Mouse (Mus musculus): ENCODE data around the gene Arid5b. TPM values are rescaled to one million over a fixed set of nuclear protein-coding genes. Genes with fewer than 3 reads are reported as not detected.

Arid5b gene
- polyA plus RNA-seq, 1 experiment from 2014 or later = 20.3 TPM

DNA sequence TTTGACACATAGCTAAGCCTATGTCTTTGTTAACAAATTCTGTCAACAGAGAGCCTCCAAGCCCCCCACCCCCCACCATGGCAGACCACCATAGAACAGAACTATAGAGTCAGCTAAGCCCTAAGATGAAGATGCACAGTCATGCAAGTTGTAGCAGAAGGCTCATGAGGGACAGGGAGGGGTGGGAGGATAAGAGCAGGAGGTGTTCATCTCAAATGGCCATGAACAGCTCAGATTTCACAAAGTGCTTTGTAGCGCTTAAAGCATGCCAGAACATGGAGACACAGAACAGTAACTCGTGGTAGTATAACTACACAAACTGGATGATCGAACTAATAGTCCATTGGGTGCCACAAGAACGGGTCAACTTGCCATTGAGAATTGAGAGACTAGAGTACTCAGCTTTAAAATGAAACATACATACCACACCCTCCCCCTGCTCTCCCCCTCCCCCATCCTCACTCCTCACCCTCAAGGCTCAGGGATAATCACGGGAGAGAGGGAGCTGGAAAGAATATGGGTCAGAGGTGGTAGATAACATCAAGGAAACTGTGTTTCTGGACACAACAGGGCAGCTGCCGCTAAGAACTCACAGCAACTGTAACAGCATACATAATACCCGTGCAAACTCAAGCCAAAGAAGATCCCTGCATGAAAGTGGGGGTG lies 25.0 kb downstream of the Arid5b start:
- peaks cover 87% of the 10 kb centered on the region for H3K79me2 ChIP-seq (ENCODE audit: inconsistent target)
- H3K4me3 ChIP-seq (ENCODE audit: inconsistent target) = no peak overlapping the region
- 88% methylated on average over 6 of the region's 7 CpGs for WGBS (ENCODE audit: missing documents)
- H3K27ac ChIP-seq = no peak overlapping the region
- no peaks in the 10 kb centered on the region for H3K36me3 ChIP-seq (ENCODE audit: inconsistent target)

DNA sequence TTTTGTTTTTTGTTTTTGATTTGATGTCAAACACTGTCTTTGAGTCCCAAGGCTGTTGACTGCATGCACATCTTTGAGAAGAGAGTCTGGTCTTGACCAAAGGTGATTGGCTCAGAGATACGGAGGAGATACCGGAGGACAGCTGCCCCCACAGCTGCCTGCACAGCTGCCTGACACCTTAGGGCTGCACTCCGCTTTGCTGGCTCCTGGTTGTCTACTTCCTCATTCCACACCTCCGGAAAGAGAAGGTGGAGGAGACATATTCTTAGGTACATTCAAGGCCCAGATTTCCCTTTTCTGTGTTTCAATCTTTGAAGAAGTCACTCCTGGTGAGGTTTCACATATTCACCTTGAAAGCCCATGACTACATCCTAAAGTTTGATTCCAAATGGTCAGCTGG lies 25.9 kb downstream of the Arid5b start:
- Histone ChIP-seq H3K79me2 (ENCODE audit: inconsistent target) (peaks cover 87% of the 10 kb centered on the region), H3K4me3 (ENCODE audit: inconsistent target) (no peak overlapping the region), H3K27ac (no peak overlapping the region), H3K36me3 (ENCODE audit: inconsistent target) (no peaks in the 10 kb centered on the region)
- 48% methylated on average over 3 of the region's 4 CpGs for WGBS (ENCODE audit: missing documents)

DNA sequence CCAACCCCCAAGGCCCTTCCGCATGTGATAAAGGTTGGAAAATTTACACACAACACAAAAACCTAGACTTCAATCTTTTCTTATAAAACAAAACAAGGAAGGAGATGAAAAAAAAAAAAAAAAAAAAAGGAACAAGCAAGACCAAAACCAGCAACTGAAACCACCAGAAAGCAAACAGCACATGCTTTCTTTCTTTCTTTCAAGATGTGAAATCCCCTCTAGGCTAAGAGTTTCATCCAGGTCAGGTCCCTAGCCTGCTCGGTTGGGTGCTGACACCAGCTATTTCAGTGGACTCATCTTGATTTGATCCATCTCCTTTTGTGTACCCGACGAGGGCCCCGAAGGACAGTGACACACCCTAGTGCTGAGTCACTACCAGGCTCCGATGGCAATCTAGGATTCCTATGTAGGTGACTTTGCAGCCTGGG lies 29.2 kb downstream of the Arid5b start:
- H3K4me3 ChIP-seq (ENCODE audit: inconsistent target) = peak overlapping the region; percentile 23
- H3K79me2 ChIP-seq (ENCODE audit: inconsistent target) = peaks cover 69% of the 10 kb centered on the region
- 0% methylated on average over 6 of the region's 6 CpGs for WGBS (ENCODE audit: missing documents)
- H3K36me3 ChIP-seq (ENCODE audit: inconsistent target) = no peaks in the 10 kb centered on the region
- peak overlapping the region; percentile 88 for H3K27ac ChIP-seq

DNA sequence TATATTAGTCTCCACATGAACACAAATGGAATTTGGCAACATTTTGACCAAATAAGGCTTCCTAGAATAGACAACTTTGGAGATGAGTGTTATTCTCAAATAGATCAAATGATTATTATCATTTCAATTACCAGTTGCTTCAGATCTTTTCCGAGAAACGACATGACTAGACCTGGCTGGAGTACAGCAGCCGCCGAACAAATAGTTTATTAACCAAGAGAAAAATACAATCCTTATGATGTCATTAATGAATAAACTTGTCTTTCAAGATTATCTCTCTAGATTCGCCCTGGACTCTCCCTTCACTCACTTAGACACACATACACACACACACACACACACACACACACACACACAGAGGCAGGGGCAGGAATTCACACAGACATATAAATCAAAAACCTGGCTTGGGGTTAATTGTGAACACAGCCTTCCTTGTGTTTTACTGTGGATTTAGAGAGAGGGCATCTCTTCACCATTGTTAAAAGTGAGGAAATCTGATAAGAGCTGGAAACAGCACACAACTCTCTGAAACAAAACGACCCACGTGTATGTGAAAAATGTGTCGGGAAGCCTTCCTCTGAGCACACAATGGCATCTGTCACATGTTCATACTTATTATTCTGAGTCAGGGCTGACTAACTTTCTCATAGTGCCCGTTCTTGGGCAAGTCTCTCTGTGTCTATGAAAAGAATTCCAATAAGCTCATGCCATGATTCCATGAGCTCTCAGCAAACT lies 30.1 kb downstream of the Arid5b start:
- Histone ChIP-seq H3K27ac (peak overlapping the region; percentile 88), H3K79me2 (ENCODE audit: inconsistent target) (peaks cover 60% of the 10 kb centered on the region), H3K36me3 (ENCODE audit: inconsistent target) (no peaks in the 10 kb centered on the region), H3K4me3 (ENCODE audit: inconsistent target) (no peak overlapping the region)
- WGBS (ENCODE audit: missing documents) = 48% methylated on average over 9 of the region's 9 CpGs

DNA sequence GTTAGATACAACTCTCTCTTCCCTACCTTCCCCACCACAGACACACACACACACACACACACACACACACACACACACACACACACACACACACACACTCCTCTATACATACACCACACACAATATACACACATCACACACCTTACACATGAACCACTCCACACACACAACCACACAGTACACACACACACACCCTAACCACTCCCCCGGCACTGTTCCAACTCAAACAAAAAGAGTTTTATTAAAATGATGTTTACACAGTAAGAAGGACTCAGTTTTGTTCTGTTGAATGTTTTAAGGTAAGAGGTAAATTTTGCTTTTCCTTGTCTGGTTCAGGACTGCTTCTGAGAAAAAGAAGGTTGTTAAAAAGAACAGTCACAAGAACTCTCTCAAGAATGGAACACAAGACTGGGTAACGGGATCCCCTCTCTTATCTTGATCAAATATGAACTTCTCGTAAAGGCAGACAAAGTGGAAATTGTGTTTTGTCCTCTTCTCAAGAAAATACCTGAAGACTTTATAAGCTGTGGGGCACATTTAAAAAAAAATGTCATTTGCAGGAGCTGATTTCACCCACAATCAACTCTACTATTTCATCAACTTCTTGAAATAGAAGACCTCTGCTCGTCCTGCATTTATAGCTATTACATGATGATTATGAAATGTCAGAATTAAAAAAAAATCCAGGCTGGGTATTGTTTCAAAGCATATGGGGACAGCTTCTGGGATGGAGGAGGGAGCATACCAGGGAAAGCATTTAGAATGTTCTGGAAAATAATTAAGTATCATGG lies 30.9 kb downstream of the Arid5b start:
- peak overlapping the region; percentile 88 for H3K27ac ChIP-seq
- peaks cover 52% of the 10 kb centered on the region for H3K79me2 ChIP-seq (ENCODE audit: inconsistent target)
- H3K36me3 ChIP-seq (ENCODE audit: inconsistent target) = peaks cover 5% of the 10 kb centered on the region; the same call in 1 of the 2 replicates
- no peak overlapping the region for H3K4me3 ChIP-seq (ENCODE audit: inconsistent target)
- WGBS (ENCODE audit: missing documents) = 80% methylated on average over 4 of the region's 4 CpGs

DNA sequence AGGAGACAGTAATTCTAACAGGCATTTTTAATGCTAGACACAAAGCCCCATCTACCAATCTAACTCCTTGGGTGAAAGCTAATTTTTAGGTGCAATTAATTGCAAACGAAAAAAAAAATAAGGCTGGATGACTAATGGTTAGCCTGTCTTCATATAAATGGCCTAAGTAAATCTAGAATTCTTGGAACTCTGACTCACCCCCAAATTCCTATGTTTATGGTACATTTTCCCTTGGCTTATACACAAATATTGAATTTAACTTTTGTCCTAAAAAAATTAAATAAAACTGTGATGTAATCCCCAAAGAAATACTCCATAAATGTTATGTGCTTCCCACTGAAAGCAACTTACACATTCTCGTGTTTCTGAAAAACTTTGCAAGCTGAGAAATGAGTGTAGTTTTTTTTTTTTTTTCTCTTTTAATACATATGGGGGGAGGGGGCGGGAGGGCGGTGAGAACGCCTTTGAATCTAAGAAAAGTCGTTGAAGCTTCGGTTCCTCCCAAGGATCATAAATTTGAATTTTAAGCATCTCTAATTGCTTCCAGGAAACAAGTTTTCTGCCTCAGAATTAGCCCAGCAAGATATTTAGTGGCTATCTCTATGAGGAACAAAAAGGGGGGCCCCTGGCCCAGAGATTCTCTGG lies 31.8 kb downstream of the Arid5b start:
- H3K79me2 ChIP-seq (ENCODE audit: inconsistent target) = peaks cover 43% of the 10 kb centered on the region
- H3K36me3 ChIP-seq (ENCODE audit: inconsistent target) = peaks cover 11% of the 10 kb centered on the region; the same call in 1 of the 2 replicates
- WGBS (ENCODE audit: missing documents) = 41% methylated on average over 7 of the region's 7 CpGs
- H3K27ac ChIP-seq = 0 out of 2 replicates have a peak overlapping the region, but pooled peaks have one; percentile 1
- H3K4me3 ChIP-seq (ENCODE audit: inconsistent target) = no peak overlapping the region

DNA sequence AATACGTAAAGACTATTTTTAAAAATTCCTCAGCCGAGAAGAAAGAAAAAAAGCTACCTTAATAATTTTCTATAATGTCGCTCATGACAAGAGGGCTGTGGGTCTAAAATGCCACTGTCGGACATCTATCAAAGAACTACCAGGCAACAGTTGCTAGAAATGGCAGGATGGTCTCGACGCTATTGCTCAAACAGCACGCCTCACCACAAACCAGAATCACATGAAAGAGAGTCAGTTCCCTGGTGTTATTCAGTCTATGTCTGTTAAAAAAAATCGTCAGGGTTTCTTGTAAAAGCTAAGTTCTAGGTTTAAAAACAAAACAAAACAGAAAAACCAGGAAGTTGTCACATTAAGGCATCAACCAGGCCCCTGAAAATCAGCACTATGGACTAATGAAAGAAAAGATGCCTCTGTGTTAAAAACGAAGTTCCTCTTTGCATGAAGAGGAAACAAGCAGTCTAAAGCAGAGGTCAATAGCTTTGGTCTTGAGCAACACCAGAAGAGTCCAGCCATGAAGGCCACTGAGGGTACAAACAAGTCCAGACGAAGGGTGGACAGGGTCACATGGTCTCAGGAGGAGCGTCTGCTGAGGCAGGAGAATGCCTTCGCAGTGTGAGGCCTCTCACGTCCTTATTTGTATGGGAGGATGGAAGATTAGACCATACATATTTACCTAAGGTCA lies 37.6 kb downstream of the Arid5b start:
- H3K27ac ChIP-seq = peak overlapping the region; percentile 92
- WGBS (ENCODE audit: missing documents) = 10% methylated on average over 13 of the region's 13 CpGs
- peaks cover 36% of the 10 kb centered on the region for H3K79me2 ChIP-seq (ENCODE audit: inconsistent target)
- H3K4me3 ChIP-seq (ENCODE audit: inconsistent target) = no peak overlapping the region; the same call in 1 of the 2 replicates
- peaks cover 22% of the 10 kb centered on the region; the same call in 1 of the 2 replicates for H3K36me3 ChIP-seq (ENCODE audit: inconsistent target)

DNA sequence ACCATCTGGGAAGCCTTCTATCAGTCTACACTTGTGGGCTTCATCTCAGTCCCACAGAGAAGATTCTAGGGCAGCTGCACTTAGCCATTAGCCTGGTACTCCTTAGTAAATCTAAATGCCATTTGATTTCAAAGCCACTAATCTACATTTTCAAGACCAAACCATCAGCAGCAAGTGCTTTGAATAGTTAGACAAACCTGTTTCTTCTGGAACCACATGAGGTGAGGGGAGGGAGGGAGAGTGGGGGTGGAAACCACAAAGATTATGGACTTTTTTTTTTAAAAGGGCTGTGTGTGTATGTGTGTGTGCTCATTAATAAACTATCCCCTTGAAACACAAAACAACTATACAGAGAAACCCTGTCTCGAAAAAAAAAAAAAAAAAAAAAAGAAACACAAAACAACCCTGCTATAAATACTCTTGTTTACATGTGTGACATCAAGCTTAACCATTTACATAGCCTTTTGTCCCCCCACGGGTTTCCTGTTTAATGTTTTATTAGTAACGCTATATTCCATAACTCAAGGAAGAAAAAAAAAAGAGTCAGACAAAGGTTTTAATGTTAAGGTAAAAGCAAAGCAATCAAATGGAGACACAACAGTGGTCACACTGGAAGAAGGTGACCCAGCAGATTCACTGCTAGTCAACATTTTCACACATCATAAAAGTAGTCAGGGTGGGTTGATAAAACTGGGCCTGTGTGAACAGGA lies 38.3 kb downstream of the Arid5b start:
- no peak overlapping the region; the same call in 1 of the 2 replicates for H3K4me3 ChIP-seq (ENCODE audit: inconsistent target)
- H3K36me3 ChIP-seq (ENCODE audit: inconsistent target) = peaks cover 28% of the 10 kb centered on the region
- WGBS (ENCODE audit: missing documents) = 69% methylated on average over 2 of the region's 3 CpGs
- peak overlapping the region; percentile 92 for H3K27ac ChIP-seq
- peaks cover 43% of the 10 kb centered on the region for H3K79me2 ChIP-seq (ENCODE audit: inconsistent target)

DNA sequence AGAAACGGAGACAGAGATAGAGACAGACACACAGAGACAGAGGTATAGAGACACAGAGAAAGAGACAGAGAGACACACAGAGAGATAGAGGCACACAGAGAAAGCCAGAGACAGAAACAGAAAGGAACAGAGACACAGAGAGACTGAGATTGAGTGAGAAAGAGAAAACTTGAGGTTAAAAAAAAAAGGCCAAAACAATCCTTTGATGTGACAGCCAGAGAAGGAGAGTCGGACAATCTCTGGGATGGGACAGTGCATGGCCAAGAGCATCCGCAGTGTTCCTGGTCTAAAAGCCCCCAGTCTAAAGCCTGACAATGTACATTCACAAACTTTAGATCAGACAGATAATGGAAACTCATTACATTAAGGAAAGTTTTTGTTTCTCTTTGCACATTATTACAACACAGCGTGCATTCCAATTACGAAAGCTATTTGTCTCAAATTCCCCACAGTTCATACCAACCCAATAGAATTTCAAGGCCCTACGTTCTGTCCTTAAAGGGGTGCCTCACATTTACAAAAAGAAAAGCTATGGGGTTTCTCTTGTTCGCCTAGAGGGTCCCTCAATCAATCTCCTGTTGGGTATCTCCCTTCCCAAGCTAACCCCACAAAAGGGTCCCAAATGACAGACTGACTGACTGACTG lies 39.0 kb downstream of the Arid5b start:
- Histone ChIP-seq H3K79me2 (ENCODE audit: inconsistent target) (peaks cover 50% of the 10 kb centered on the region), H3K36me3 (ENCODE audit: inconsistent target) (peaks cover 35% of the 10 kb centered on the region), H3K4me3 (ENCODE audit: inconsistent target) (peak overlapping the region; percentile 14; the same call in 1 of the 2 replicates), H3K27ac (peak overlapping the region; percentile 92)
- WGBS (ENCODE audit: missing documents) = 70% methylated on average over 7 of the region's 7 CpGs

DNA sequence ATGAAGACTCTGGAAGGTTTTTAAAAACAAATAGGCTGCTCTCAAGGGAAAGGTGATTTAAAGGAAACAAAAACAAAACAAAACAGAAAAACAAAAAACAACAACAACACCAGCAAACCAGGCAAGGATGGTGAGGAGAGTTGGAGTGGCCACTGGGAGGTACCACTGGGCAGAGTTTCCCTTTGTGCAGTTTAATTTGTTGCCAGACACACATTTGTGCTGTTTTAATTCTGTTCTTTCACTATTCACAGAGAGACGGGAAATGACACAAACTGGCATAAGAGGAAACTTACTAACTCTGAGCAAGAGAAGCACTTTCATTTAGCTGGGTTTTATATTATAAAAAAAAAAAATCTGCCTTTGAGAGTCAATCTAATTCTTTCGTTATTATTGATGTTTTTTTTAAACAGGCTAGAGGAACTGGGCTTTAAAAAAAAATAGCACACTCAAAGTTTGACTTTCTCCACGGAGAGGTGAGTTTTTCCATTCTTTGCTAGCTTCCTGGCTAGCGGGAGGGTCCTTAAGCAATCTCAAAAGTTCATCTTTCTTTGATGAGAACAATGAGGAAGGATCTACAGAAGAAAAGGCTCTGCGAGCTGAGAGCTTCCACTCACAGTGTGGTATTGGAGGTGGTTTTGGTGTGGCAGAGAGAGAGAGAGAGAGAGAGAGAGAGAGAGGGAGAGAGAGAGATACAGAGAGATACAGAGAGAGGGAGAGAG lies 39.7 kb downstream of the Arid5b start:
- peak overlapping the region; percentile 14 for H3K4me3 ChIP-seq (ENCODE audit: inconsistent target)
- peak overlapping the region; percentile 92 for H3K27ac ChIP-seq
- WGBS (ENCODE audit: missing documents) = 5% methylated on average over 5 of the region's 5 CpGs

DNA sequence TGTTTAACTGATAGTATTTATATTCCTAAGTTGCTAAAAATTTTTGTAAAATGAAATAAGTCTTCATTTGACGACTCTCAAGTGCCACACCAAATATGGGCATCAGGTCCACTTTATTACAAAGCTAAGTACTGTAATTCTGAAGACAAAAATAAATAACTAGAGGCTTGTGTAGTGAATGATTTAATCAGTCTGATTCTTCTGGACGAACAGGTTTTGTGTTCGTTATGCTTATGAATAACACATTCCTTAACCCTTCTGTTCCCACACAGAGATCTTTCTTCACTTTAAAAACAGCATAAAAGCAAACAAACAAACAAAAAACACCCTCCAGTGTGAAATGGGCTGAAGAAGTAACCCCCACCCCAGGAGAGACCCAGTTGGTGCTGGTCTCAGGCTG lies 40.4 kb downstream of the Arid5b start:
- no peak overlapping the region for H3K4me3 ChIP-seq (ENCODE audit: inconsistent target)
- 77% methylated on average over 3 of the region's 3 CpGs for WGBS (ENCODE audit: missing documents)
- H3K27ac ChIP-seq = peak overlapping the region; percentile 92
- peaks cover 46% of the 10 kb centered on the region for H3K36me3 ChIP-seq (ENCODE audit: inconsistent target)
- peaks cover 58% of the 10 kb centered on the region for H3K79me2 ChIP-seq (ENCODE audit: inconsistent target)

More for the DNA sequence above, 39.7 kb downstream of the Arid5b start:
- H3K36me3 ChIP-seq (ENCODE audit: inconsistent target) = peaks cover 40% of the 10 kb centered on the region
- H3K79me2 ChIP-seq (ENCODE audit: inconsistent target) = peaks cover 51% of the 10 kb centered on the region

DNA sequence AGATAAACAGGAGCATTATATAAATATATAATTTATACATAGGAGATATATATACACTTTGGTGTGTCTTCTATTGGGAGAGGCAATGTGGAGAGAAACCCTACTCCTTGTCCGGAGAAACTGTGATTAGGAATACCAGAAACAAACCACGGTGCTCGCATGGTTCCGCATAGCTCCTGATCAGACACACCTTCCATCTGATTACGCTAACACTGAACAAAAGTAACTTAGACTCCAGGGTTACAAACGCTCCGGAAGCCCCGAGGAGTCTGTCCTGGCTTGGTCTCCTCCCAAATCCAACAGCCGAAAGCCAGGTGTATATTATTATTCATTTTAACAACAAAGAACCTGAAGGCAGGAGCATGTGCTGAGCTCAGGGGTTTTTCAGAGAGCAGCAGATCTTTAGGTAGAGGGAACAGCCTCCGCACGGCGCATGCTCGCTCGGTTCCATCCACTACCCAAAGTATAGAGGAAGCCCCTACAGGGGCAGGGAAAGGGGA lies 41.5 kb downstream of the Arid5b start:
- H3K4me3 ChIP-seq (ENCODE audit: inconsistent target) = no peak overlapping the region
- 91% methylated on average over 14 of the region's 14 CpGs for WGBS (ENCODE audit: missing documents)

More for the DNA sequence above, 41.5 kb downstream of the Arid5b start:
- peaks cover 39% of the 10 kb centered on the region for H3K36me3 ChIP-seq (ENCODE audit: inconsistent target)
- no peak overlapping the region for H3K27ac ChIP-seq
- peaks cover 70% of the 10 kb centered on the region for H3K79me2 ChIP-seq (ENCODE audit: inconsistent target)

Measured in macrophage (primary cell).